Mouse (Mus musculus): ENCODE results near the gene Rcl1.

GRCm38 (mm10) chr19:29069195-29069594 is 32.0 kb upstream of the Rcl1 start:
- TF ChIP-seq CTCF (IDR thresholded peaks at IDR 0.05; ENCODE audit: low read depth) (no peak), EP300 (IDR thresholded peaks at IDR 0.05; ENCODE audit: low read depth) (peak; percentile 19; the same call in 1 of the 2 replicates)

Data from liver, postnatal 0 days (tissue).